Mouse (Mus musculus) liver, embryonic 11.5 days (tissue): ENCODE measurements around the gene Dnaaf3. TPM values are rescaled to one million over a fixed set of nuclear protein-coding genes. Genes with fewer than 3 reads are reported as not detected.

Experiments
- ATAC-seq: fragments of 200-750 bp; cut with Nextera tagmentation; replicated peaks from 2 replicates; pipeline ENCODE4 v1.8.0; 2017; ENCODE audit warnings: moderate number of reproducible peaks, mild to moderate bottlenecking, moderate TSS enrichment, moderate library complexity; ENCODE audit not compliant: low FRiP score
- DNase-seq: peaks from one replicate; pipeline ENCODE4 v3.0.0-alpha.2; 2017; ENCODE audit warnings: low spot score
- H3K27ac ChIP-seq: fragments of 300-500 bp; sonication (generic); 2 replicates; pipeline ENCODE4 v1.5.1; 2014; ENCODE audit warnings: mild to moderate bottlenecking, low read depth, low read length, control low read depth
- H3K27me3 ChIP-seq: fragments of 300-500 bp; sonication (generic); replicated peaks from 2 replicates; pipeline ENCODE4 v1.6.1; 2014; ENCODE audit warnings: low read length, mixed read lengths; ENCODE audit not compliant: control insufficient read depth, insufficient read depth
- H3K36me3 ChIP-seq: fragments of 300-500 bp; sonication (generic); 2 replicates; pipeline ENCODE4 v1.6.1; 2014; ENCODE audit warnings: mild to moderate bottlenecking, low read length, moderate library complexity, mixed read lengths; ENCODE audit not compliant: control insufficient read depth, insufficient read depth
- H3K4me1 ChIP-seq: fragments of 300-500 bp; sonication (generic); replicated peaks from 2 replicates; pipeline ENCODE4 v1.6.1; 2014; ENCODE audit warnings: low read length, mixed read lengths; ENCODE audit not compliant: control insufficient read depth, insufficient read depth
- H3K4me2 ChIP-seq: fragments of 300-500 bp; sonication (generic); 2 replicates; pipeline ENCODE4 v1.6.1; 2014; ENCODE audit warnings: mild to moderate bottlenecking, control low read depth, moderate library complexity
- H3K4me3 ChIP-seq: fragments of 300-500 bp; sonication (generic); 2 replicates; pipeline ENCODE4 v1.5.1; 2014; ENCODE audit warnings: low read depth, low read length, control low read depth
- H3K9ac ChIP-seq: fragments of 300-500 bp; sonication (generic); 2 replicates; pipeline ENCODE4 v1.6.1; 2014; ENCODE audit warnings: low read depth, low read length, control low read depth
- H3K9me3 ChIP-seq: fragments of 300-500 bp; sonication (generic); 2 replicates; pipeline ENCODE4 v1.6.1; 2016; ENCODE audit warnings: low read length, inconsistent platforms, mixed read lengths; ENCODE audit not compliant: control insufficient read depth
- WGBS: fragments of 180-500 bp; shearing (Covaris S2); extraction: QIAGEN DNeasy Blood & Tissue Kit; methylation state at CpG from one replicate; pipeline ENCODE4 v1.1.7; 2014; 5-methylcytosine and 5-hydroxymethylcytosine counted together
- polyA plus RNA-seq: library from polyadenylated mRNA; unstranded; fragments of >200 nt; fragmentation: Nextera tagmentation; extraction: Ambion mirVana; gene quantifications from 2 replicates; pipeline ENCODE4 v1.2.1, GENCODE M21; 2014

The Dnaaf3 gene
- polyA plus RNA-seq, 1 experiment from 2014 or later, result 0.45 TPM

DNA sequence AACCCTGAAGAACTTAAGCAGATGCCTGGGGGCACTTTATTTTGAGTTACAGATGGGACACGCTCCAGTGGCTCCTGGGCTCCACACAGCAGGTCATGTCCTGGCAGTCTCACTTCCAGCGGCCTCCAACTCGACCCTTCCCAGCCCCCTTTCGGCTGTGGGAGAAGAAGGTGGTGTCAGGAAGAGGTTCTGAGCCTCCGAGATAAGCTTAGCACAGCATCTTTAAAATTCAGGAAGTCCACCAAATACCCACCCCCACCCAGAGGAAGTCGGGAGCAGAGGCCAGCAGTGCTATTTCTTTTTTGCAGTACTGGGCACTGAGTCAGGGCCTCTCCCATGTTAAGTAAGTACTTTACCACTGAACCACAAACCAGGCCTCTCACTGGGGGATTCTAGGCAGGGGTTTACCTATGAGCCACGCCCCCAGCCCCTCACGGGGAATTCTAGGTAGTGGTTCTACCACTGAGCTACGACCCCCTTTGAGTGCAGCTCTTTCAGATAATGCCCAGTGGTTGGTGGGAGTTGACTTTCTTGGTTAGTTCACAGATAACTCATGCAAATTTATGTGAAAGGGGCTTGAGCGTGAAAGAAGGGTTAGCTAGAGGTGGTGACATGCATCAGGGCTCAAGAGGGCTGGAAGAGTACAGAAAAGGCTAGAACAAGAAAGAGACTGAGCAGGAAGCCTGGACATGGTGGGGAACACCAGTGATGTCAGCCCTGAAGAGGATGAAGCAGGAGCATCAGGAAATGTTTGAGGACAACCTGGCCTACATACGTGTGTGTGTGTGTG is 27.4 kb downstream of the Dnaaf3 start:
- ATAC-seq (no peak), DNase-seq (no peak)
- Histone ChIP-seq H3K4me1 (peaks cover 31% of the 10 kb centered on the region), H3K4me2 (peak overlapping the region; percentile 47), H3K27ac (peak overlapping the region; percentile 74), H3K9me3 (no peaks in the 10 kb centered on the region), H3K4me3 (0 out of 2 replicates have a peak overlapping the region, but pooled peaks have one; percentile 6), H3K36me3 (no peaks in the 10 kb centered on the region), H3K27me3 (no peaks in the 10 kb centered on the region), H3K9ac (peak overlapping the region; percentile 31; the same call in 1 of the 2 replicates)
- 30% methylated on average over 11 of the region's 11 CpGs for WGBS

DNA sequence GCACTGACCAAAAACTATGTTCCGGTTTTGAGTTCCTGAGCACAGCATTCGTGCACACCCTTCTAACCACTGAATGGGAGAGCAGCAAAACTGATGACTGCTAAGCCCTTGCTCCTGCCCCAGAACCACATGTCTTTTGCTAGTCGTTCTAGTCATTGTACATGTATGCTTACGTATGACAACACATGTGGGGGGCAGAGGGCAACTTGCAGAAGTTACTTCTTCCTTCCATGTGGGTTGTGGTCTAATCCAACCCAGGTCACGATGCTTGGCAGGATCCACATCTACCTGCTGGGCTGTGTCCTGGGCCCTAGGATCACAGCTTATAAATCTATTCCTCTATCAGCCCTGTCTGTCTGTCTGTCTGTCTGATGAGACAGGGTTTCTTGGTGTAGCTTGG is 28.4 kb downstream of the Dnaaf3 start:
- H3K4me2 ChIP-seq, result no peak overlapping the region
- no peak for DNase-seq
- H3K9ac ChIP-seq, result no peak overlapping the region
- H3K4me3 ChIP-seq, result no peak overlapping the region
- WGBS, result 57% methylated on average over 5 of the region's 5 CpGs
- peak overlapping the region; percentile 74 for H3K27ac ChIP-seq
- H3K36me3 ChIP-seq, result no peaks in the 10 kb centered on the region
- ATAC-seq, result no peak
- H3K4me1 ChIP-seq, result peaks cover 36% of the 10 kb centered on the region
- H3K9me3 ChIP-seq, result no peaks in the 10 kb centered on the region
- H3K27me3 ChIP-seq, result no peaks in the 10 kb centered on the region

DNA sequence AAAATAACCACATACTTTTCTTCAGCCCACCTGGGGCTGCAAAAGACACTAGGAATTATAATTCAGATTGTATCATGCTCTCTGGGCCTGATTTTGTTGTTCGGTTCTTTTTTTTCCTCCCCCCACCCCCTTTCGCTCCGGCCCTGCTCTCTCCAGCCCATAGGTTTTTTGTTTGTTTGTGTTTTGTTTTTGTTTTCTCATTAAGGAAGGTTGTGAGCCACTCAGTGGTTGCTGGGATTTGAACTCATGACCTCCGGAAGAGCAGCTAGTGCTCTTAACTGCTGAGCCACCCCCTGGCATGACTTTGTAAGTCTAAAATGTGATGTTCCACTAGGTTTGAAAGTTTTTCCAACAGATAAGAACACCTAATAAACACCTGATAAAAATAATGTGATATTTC is 29.2 kb downstream of the Dnaaf3 start:
- Histone ChIP-seq H3K4me3 (no peak overlapping the region), H3K9me3 (no peaks in the 10 kb centered on the region), H3K4me1 (peaks cover 40% of the 10 kb centered on the region), H3K9ac (no peak overlapping the region), H3K27me3 (no peaks in the 10 kb centered on the region), H3K36me3 (no peaks in the 10 kb centered on the region), H3K27ac (peak overlapping the region; percentile 41; the same call in 1 of the 2 replicates), H3K4me2 (no peak overlapping the region)
- DNase-seq (no peak), ATAC-seq (no peak)
- 76% methylated on average over 4 of the region's 4 CpGs for WGBS

DNA sequence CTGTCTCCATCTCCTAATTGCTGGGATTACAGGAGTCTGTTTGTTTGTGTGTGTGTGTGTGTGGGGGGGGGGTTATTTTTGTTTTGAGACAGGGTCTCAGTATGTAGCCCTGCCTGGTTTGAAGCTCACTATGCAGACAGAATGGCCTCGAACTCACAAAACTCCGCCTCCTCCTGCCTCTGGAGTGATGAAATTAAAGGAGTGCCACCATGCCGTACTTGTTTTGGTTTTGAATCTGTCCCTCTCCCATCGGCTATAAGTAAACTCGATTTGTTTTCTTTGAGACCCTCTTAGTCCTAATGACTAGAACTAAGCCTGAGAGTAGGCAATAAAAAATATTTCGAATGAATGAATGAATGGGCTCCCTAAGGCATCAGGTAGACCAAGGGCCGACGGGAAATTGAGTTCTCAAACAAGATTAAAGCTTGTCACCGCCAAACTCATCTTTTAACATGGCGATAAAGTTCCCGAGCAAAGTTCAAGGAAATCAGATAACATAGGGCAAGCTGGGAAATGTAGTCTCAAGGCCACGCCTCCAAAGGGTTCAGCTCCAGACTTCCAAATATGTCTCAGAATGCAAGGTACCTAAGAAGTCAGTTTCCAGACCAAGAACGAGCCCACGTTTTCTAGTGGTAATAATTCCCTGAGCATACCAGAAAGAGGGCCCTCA is 29.7 kb downstream of the Dnaaf3 start:
- Histone ChIP-seq H3K4me3 (peak overlapping the region; percentile 96), H3K27ac (peak overlapping the region; percentile 88), H3K27me3 (no peaks in the 10 kb centered on the region), H3K9me3 (no peaks in the 10 kb centered on the region), H3K4me1 (peaks cover 40% of the 10 kb centered on the region), H3K9ac (peak overlapping the region; percentile 97), H3K36me3 (0 out of 2 replicates have a peak, but pooled peaks cover 2% of the 10 kb centered on the region), H3K4me2 (peak overlapping the region; percentile 88)
- DNase-seq, result no peak
- ATAC-seq, result peak; percentile 16
- WGBS, result 5% methylated on average over 14 of the region's 14 CpGs

DNA sequence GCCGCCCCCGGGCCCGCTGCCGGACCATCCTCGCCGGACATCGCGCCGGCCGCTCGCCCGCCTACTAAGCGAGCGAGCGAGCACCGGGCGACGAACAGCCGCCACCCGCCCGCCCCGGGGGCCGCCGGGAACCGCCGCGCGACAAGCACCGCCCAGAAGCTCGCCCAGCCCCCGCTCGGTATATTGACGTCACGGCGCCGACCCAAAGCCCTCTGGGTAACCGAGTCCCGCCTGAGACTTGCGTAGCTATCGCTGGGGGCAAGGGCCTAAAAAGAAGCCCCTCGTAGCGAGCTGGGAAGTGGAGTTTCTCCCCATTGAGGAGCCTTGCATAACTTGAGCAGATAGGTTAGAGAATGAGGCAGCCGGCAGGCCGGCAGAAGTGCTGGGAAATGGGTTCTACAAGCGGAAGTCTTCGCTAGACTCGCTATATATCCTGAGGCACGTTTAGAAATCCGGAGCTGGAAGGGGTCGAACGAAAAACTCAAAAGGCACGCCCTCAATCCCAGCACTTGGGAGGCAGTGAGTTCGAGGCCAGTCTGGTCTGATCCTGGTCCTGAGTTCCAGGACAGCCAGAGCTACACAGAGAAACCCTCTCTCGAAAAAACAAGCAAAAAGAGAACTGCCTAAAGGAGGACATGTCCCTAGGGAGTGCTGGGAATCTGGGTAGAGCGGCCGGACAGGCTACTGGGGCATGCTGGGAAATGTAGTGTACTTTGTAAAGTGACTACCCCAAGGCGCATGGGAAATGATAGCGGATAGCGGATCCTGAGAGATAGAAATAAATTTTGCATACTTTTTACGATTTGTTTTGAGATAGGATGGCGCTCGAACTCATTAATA is 30.5 kb downstream of the Dnaaf3 start, which contains the start of gene Ppp1r12c:
Gene Ppp1r12c, minus strand, starts transcription at position 123 of the 840 bp plus-strand sequence.
- H3K27me3 ChIP-seq, result no peaks in the 10 kb centered on the region
- WGBS, result under 1% methylated on average over 59 of the region's 62 CpGs
- DNase-seq (peak; percentile 94), ATAC-seq (peak; percentile 91)
- H3K9me3 ChIP-seq, result no peaks in the 10 kb centered on the region
- peak within 1 kb of the TSS; percentile 96 for H3K4me3 ChIP-seq
- H3K4me1 ChIP-seq, result peaks cover 38% of the 10 kb centered on the region
- H3K4me2 ChIP-seq, result peak within 1 kb of the TSS; percentile 88
- H3K9ac ChIP-seq, result peak within 1 kb of the TSS; percentile 97
- H3K36me3 ChIP-seq, result peaks cover 4% of the 10 kb centered on the region
- H3K27ac ChIP-seq, result peak within 1 kb of the TSS; percentile 88

DNA sequence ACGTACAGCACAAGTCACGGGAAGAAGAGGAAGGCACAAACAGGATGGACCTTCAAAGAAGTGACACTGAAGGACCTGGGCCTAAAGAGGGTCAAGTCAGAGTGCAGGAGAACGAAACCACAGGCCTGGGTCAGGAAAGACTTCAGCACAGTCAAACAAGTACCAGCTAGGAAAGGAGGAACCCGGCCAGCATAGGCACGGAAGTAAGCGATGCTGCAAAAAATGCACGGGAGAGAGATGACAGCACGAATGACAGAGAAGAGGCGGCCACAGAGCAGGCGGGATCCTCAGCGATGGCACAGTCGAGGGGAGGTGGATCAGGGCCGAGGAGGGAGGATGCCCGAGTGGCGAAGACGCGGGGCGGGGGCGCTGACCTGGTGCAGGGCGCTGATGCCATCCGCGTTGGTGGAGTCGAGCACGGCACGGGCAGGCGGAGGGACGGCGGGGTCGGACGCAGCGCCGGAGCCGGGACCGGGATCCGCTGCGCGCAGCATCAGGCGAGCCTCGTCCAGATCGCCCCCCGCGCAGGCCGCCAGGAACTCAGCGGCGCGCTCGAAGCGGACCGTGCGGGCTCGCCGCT is 31.3 kb downstream of the Dnaaf3 start:
- DNase-seq (peak; percentile 61), ATAC-seq (peak; percentile 37)
- Histone ChIP-seq H3K27ac (peak overlapping the region; percentile 88), H3K27me3 (no peaks in the 10 kb centered on the region), H3K36me3 (peaks cover 12% of the 10 kb centered on the region), H3K4me3 (peak overlapping the region; percentile 96), H3K4me2 (peak overlapping the region; percentile 88), H3K9me3 (no peaks in the 10 kb centered on the region), H3K9ac (peak overlapping the region; percentile 97), H3K4me1 (peaks cover 38% of the 10 kb centered on the region)
- WGBS, result under 1% methylated on average over 41 of the region's 52 CpGs

DNA sequence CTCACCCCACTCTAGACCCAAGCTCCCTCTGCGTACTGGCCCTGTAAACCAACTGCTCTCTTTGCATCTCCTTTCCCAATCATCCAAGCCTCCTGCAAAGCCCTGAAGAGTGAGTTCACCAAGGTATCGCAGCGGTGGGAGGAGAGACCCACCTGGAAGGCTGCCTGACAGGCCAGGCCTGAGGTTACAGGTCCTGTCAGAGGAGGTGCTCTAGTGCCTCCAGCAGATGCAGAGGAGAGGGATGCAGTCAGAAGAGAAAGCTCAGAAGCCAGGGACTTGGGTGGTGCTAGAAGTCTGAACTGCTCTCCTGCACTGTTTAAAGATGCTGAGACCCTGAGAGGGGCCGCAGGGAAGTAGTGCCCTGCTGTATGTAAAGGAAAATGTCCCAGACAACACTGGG is 33.2 kb downstream of the Dnaaf3 start:
- ATAC-seq (no peak), DNase-seq (no peak)
- no peak overlapping the region for H3K27ac ChIP-seq
- H3K27me3 ChIP-seq, result no peaks in the 10 kb centered on the region
- peak overlapping the region; percentile 88 for H3K4me2 ChIP-seq
- 84% methylated on average over 4 of the region's 4 CpGs for WGBS
- peaks cover 22% of the 10 kb centered on the region for H3K36me3 ChIP-seq
- no peaks in the 10 kb centered on the region for H3K9me3 ChIP-seq
- peaks cover 31% of the 10 kb centered on the region for H3K4me1 ChIP-seq
- H3K4me3 ChIP-seq, result no peak overlapping the region
- H3K9ac ChIP-seq, result no peak overlapping the region

DNA sequence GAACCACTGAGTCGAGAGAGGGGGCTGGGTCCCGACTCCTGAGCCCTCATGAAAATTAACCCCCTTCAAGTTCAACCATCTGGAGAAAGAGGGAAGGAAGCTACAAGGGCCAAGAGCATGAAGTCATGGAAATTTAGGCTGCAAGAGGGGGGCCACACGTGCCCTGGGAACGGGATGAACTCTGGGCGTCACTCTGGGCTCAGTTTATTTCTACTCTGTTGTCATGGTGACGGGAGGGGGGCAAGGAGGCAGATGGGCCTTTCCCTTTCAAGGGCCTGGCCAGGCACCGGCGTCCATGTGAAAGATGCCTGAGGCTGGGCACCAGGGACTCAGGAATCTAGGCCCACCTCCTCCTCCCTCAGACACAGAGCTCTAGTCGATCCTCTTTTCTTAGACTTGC is 34.0 kb downstream of the Dnaaf3 start:
- Histone ChIP-seq H3K36me3 (peaks cover 26% of the 10 kb centered on the region), H3K4me2 (no peak overlapping the region; the same call in 1 of the 2 replicates), H3K9ac (no peak overlapping the region), H3K4me1 (peaks cover 33% of the 10 kb centered on the region), H3K27me3 (no peaks in the 10 kb centered on the region), H3K9me3 (no peaks in the 10 kb centered on the region), H3K27ac (no peak overlapping the region), H3K4me3 (no peak overlapping the region)
- 38% methylated on average over 9 of the region's 9 CpGs for WGBS
- DNase-seq (no peak), ATAC-seq (no peak)
